Mouse (Mus musculus) liver, postnatal 0 days (tissue): Measurements from ENCODE around the gene Mms19. TPM values are rescaled to one million over a fixed set of nuclear protein-coding genes. Genes with fewer than 3 reads are reported as not detected.

Experiments
- ATAC-seq: fragments of 200-750 bp; cut with Nextera tagmentation; 2 replicates; pipeline ENCODE4 v1.8.0; 2017; ENCODE audit warnings: mild to moderate bottlenecking, moderate library complexity
- DNase-seq: peaks from one replicate; pipeline ENCODE4 v3.0.0-alpha.2; 2016
- H3K27ac ChIP-seq: fragments of 300-500 bp; sonication (generic); 2 replicates; pipeline ENCODE4 v1.5.1; 2014; ENCODE audit warnings: antibody characterized with exemption, moderate library complexity, mild to moderate bottlenecking, low read depth
- H3K27me3 ChIP-seq: fragments of 300-500 bp; sonication (generic); 2 replicates; pipeline ENCODE4 v1.6.1; 2014; ENCODE audit warnings: low read length, control low read depth, mixed read lengths; ENCODE audit not compliant: insufficient read depth
- H3K36me3 ChIP-seq: fragments of 300-500 bp; sonication (generic); replicated peaks from 2 replicates; pipeline ENCODE4 v1.6.1; 2014; ENCODE audit warnings: mild to moderate bottlenecking, control low read depth, low read length, moderate library complexity, mixed read lengths; ENCODE audit not compliant: insufficient read depth
- H3K4me1 ChIP-seq: fragments of 300-500 bp; sonication (generic); 2 replicates; pipeline ENCODE4 v1.6.1; 2014; ENCODE audit warnings: antibody characterized with exemption, mild to moderate bottlenecking, control low read depth; ENCODE audit not compliant: insufficient read depth
- H3K4me2 ChIP-seq: fragments of 300-500 bp; sonication (generic); 2 replicates; pipeline ENCODE4 v1.6.1; 2014; ENCODE audit warnings: low read depth, mild to moderate bottlenecking, low read length, moderate library complexity, mixed read lengths
- H3K4me3 ChIP-seq: fragments of 300-500 bp; sonication (generic); 2 replicates; pipeline ENCODE4 v1.5.1; 2014; ENCODE audit warnings: low read depth, low read length
- H3K9ac ChIP-seq: fragments of 300-500 bp; sonication (generic); replicated peaks from 2 replicates; pipeline ENCODE4 v1.6.1; 2014; ENCODE audit warnings: mild to moderate bottlenecking, moderate library complexity
- H3K9me3 ChIP-seq: fragments of 300-500 bp; sonication (generic); 2 replicates; pipeline ENCODE4 v1.6.1; 2016; ENCODE audit warnings: mild to moderate bottlenecking, control low read depth, low read length, mixed read lengths
- CTCF ChIP-seq: sonication (generic); IDR thresholded peaks from 2 replicates; pipeline ENCODE4 v1.5.1; 2016; ENCODE audit warnings: antibody characterized with exemption, low read depth
- EP300 ChIP-seq: IDR thresholded peaks from 2 replicates; pipeline ENCODE4 v1.6.1; 2016; ENCODE audit warnings: antibody characterized with exemption, low read depth, mild to moderate bottlenecking
- WGBS: fragments of 180-500 bp; shearing (Covaris S2); extraction: QIAGEN DNeasy Blood & Tissue Kit; methylation state at CpG from one replicate; pipeline ENCODE4 v1.1.7; 2014; ENCODE audit not compliant: insufficient replicate concordance; 5-methylcytosine and 5-hydroxymethylcytosine counted together
- polyA plus RNA-seq: library from polyadenylated mRNA; unstranded; fragments of >200 nt; fragmentation: Nextera tagmentation; extraction: Ambion mirVana; gene quantifications from 2 replicates; pipeline ENCODE4 v1.2.1, GENCODE M21; 2015

Gene Mms19
- polyA plus RNA-seq, 1 experiment from 2014 or later: 9.2 TPM

DNA sequence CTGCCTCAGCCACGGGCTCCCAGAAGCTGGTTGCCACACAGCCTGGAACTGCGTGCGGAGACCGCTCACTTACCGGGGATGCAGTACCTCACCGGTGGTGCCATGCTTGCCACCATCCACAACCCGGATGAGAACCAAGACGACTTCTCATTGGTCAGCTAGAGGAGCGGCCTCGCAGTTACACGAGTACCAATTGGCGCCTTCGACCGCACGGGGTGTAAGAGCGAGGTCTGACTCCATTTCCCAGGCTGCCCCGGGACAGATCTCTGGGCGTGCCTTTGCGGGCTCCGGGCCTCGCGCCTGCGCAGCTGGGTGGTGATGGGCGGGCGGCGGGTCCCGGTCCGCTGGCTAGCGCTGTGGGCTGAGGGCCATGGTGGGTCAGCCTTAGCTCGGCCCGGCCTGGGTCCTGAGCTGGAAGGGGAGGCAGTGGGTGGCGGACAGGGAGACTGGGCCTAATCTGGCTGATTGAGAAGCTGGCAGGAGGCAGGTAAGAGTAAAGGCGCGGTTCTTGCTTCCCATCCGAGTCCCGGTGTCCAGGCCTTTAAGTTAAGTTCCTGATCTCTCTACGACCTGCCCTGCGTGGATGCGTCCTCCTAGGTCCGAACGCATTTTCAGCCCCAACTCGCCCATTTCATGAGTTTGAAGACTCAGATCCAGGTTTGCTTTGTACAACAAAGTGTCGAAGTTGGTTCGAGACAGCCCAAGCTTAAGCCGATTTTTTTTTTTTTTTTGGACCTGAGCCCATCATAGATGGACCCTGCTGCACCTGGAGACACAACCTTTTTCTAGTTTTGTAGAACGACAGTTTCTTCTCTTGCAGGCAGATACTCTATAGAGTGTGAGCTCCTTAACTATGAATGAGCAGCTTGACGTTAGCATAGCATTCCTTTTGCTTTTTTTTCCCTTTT is 47.5 kb downstream of the Mms19 start, which contains the start of the genes Exosc1 and Zdhhc16:
TSS of gene Exosc1 (minus strand) at position 245 of the 908 bp plus-strand sequence.
TSS of gene Zdhhc16 (plus strand) at position 302 of the 908 bp plus-strand sequence.
- H3K4me3 ChIP-seq: peak within 1 kb of the TSS; percentile 98
- H3K9me3 ChIP-seq: no peaks in the 10 kb centered on the region
- ATAC-seq (peak; percentile 100), DNase-seq (peak; percentile 97)
- H3K27ac ChIP-seq: peak within 1 kb of the TSS; percentile 80
- H3K4me1 ChIP-seq: peaks cover 15% of the 10 kb centered on the region
- TF ChIP-seq CTCF (0 out of 2 replicates have a peak, but pooled peaks have one; percentile 11), EP300 (no peak)
- no peaks in the 10 kb centered on the region for H3K27me3 ChIP-seq
- H3K36me3 ChIP-seq: peaks cover 24% of the 10 kb centered on the region
- H3K4me2 ChIP-seq: peak within 1 kb of the TSS; percentile 98
- H3K9ac ChIP-seq: peak within 1 kb of the TSS; percentile 90
- WGBS: under 1% methylated on average over 47 of the region's 47 CpGs

DNA sequence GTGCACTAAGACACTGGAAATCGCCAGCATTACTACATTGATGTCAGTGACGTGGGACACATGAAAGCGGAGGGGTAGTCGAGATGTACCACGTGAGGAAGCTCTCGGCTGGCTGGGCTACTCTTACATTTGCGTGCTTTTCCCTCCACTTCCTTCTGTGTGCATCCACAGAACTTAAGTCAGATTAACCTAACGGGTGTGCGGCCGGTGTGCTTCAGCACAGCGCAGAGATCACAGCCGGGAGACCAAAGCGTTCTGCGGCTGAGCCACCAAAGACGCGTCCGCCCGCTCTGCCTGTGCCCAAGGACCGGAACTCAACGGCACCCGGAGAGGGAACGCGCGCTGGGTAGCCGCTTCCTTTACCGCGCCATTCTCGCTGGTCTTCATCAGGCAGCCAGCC is 48.3 kb downstream of the Mms19 start:
- Histone ChIP-seq H3K27ac (peak overlapping the region; percentile 80), H3K4me3 (peak overlapping the region; percentile 98), H3K36me3 (peaks cover 25% of the 10 kb centered on the region), H3K9me3 (no peaks in the 10 kb centered on the region), H3K9ac (peak overlapping the region; percentile 88), H3K27me3 (no peaks in the 10 kb centered on the region), H3K4me1 (peaks cover 15% of the 10 kb centered on the region), H3K4me2 (peak overlapping the region; percentile 98)
- TF ChIP-seq CTCF (no peak), EP300 (no peak)
- no peak for DNase-seq
- under 1% methylated on average over 28 of the region's 28 CpGs for WGBS
- ATAC-seq: peak; percentile 26

DNA sequence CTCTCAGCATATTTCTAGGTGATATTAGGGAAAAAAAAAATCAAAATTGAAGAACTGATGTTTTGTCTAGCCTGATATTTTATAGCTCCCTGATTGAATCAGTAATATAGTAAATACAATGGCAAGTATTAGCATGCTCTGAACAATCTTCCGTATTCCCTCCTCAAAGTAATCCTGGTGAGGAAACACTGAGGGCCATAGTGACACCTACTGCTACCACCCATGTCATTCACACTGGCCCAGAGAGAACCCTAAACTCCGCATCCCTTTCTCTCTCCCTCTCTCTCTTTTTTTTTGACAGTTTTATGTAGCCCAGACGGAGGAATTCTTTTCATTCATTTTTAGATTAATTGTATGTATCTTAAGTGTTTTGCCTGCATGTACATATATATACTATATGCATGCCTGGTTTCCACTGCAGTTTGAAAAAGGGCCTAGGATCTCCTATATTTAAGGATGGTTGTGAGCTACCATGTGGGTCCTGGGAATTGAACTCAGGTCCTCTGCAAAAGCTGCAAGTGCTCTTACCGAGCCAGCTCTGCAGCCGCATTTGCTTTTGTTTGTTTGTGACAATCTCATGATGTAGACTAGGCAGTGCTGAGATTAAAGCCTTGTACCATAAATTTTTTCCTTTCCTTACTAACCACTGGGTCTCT is 60.4 kb downstream of the Mms19 start:
- ATAC-seq (no peak), DNase-seq (no peak)
- whole genome bisulfite sequencing: 83% methylated on average over 5 of the region's 5 CpGs
- Histone ChIP-seq H3K4me1 (no peaks in the 10 kb centered on the region), H3K4me3 (no peak overlapping the region), H3K4me2 (no peak overlapping the region), H3K27ac (no peak overlapping the region), H3K27me3 (no peaks in the 10 kb centered on the region), H3K9me3 (no peaks in the 10 kb centered on the region), H3K9ac (no peak overlapping the region), H3K36me3 (peaks cover 56% of the 10 kb centered on the region)
- TF ChIP-seq CTCF: no peak
- TF ChIP-seq EP300: no peak

DNA sequence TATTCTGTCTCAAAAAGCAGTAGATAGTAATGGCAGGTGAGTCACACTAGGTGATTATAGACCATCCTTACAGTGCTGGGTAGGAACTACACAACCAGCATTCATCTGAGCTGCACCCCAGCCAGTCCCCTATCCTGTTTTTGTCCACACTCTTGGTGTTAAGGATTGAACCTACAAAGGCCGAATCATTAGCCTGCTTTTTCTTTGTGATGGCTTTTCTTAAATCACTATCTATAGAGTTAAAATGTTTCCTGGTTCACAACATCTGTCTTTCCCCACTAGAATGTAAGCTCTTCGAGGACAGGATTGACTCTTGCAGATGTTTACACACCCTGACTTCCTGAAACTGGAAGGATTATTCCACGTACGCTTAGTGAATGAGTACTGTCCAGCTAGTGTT is 61.5 kb downstream of the Mms19 start:
- TF ChIP-seq CTCF (no peak), EP300 (no peak)

DNA sequence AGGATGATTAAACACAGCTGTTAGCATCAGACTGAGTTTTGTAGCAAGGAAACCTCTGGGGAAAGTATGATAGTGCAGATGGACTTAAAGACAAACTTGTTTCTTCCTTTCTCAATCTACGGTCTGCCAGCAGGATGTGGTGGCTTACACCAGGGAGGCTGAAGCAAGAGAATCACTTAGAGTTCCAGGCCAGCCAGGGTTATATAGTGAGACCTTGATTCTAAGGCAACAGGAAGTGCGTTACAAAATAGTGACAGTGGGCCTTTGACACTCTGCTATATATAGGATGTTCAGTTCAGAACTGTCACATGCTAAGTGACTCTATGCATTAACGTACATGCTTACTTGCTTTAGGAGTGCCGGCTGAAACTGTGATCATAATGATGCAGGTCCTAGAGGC is 64.1 kb downstream of the Mms19 start:
- peak; percentile 31 for DNase-seq
- H3K4me2 ChIP-seq: no peak overlapping the region

More for the DNA sequence above, 61.5 kb downstream of the Mms19 start:
- Histone ChIP-seq H3K9me3 (no peaks in the 10 kb centered on the region), H3K4me1 (peaks cover 7% of the 10 kb centered on the region), H3K4me2 (no peak overlapping the region), H3K27ac (no peak overlapping the region), H3K4me3 (no peak overlapping the region), H3K9ac (no peak overlapping the region), H3K27me3 (no peaks in the 10 kb centered on the region), H3K36me3 (peaks cover 56% of the 10 kb centered on the region)
- DNase-seq: no peak
- WGBS: 67% methylated on average over 4 of the region's 4 CpGs
- no peak for ATAC-seq

DNA sequence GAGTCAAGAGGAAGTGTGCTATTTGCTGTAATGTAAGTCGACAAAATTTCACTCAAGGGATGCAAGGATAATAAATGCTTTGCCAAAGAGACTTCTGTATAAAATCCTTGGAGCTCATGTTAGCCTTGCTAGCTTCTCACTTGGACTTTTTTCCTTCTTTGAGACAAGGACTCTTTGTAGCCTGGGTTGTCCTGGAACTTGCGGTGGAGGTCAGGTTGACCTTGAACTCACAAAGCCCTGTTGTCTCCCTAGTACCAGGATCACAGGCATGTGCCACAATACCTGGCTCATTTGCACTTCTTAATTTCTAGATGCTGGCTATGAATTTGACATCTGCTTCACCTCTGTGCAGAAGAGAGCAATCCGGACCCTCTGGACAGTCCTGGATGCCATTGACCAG is 65.7 kb downstream of the Mms19 start:
- 82% methylated on average over 3 of the region's 3 CpGs for WGBS

More for the DNA sequence above, 64.1 kb downstream of the Mms19 start:
- Histone ChIP-seq H3K9me3 (no peaks in the 10 kb centered on the region), H3K4me3 (no peak overlapping the region), H3K4me1 (peaks cover 28% of the 10 kb centered on the region), H3K27ac (0 out of 2 replicates have a peak overlapping the region, but pooled peaks have one; percentile 29), H3K9ac (no peak overlapping the region), H3K36me3 (peaks cover 50% of the 10 kb centered on the region), H3K27me3 (no peaks in the 10 kb centered on the region)
- 66% methylated on average over 4 of the region's 4 CpGs for WGBS
- TF ChIP-seq EP300 (no peak), CTCF (no peak)
- no peak; the same call in 1 of the 2 replicates for ATAC-seq

More for the DNA sequence above, 65.7 kb downstream of the Mms19 start:
- Histone ChIP-seq H3K4me3 (no peak overlapping the region), H3K9ac (no peak overlapping the region), H3K27me3 (no peaks in the 10 kb centered on the region), H3K36me3 (peaks cover 40% of the 10 kb centered on the region), H3K27ac (no peak overlapping the region), H3K4me2 (peak overlapping the region; percentile 96; the same call in 1 of the 2 replicates), H3K9me3 (no peaks in the 10 kb centered on the region), H3K4me1 (peaks cover 33% of the 10 kb centered on the region)
- TF ChIP-seq CTCF: no peak
- TF ChIP-seq EP300: no peak
- DNase-seq (no peak), ATAC-seq (no peak)
